Mouse (Mus musculus) liver, adult 2 months (tissue): ENCODE results near the gene Gpr65.

Experiments
- CTCF ChIP-seq: fragments of 200-500 bp; IDR thresholded peaks from 2 replicates; pipeline ENCODE4 v1.5.1; 2011; ENCODE audit warnings: low read depth, low read length, control low read depth
- POLR2A ChIP-seq: fragments of 200-500 bp; IDR thresholded peaks from 2 replicates; pipeline ENCODE4 v1.6.1; 2011; ENCODE audit warnings: low read length, control low read depth; ENCODE audit not compliant: insufficient read depth; ENCODE audit errors: extremely low read depth

DNA sequence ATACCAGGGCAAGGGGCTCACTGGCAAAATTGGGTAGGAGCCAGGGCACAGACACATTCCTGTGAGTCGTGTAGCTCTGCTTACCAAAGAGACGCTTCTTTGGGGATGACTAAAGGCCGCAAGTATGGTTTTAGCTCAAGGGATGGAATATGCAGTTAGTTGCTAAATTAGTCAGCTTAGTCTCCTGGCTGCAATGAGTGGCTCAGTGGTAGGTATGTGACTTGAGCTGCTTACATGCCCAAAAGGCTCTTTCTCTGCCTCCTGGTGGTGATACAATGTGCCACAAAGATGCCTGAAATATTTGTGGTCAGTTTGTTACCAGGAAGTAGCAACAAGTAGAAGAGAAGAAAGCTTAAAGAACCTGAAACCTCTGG, 15.0 kb downstream of the Gpr65 start:
- TF ChIP-seq POLR2A (no peak), CTCF (no peak)
